Mouse (Mus musculus): ENCODE measurements around the gene Timp4. TPM values are rescaled to one million over a fixed set of nuclear protein-coding genes. Genes with fewer than 3 reads are reported as not detected.
A peak's percentile ranks its signal among the peaks of the same experiment; 100 is the strongest.

Gene Timp4
- polyA plus RNA-seq (2015; fragmentation: Nextera tagmentation; extraction: Ambion mirVana) = 0.20 and 0.37 TPM in 2 replicates

DNA sequence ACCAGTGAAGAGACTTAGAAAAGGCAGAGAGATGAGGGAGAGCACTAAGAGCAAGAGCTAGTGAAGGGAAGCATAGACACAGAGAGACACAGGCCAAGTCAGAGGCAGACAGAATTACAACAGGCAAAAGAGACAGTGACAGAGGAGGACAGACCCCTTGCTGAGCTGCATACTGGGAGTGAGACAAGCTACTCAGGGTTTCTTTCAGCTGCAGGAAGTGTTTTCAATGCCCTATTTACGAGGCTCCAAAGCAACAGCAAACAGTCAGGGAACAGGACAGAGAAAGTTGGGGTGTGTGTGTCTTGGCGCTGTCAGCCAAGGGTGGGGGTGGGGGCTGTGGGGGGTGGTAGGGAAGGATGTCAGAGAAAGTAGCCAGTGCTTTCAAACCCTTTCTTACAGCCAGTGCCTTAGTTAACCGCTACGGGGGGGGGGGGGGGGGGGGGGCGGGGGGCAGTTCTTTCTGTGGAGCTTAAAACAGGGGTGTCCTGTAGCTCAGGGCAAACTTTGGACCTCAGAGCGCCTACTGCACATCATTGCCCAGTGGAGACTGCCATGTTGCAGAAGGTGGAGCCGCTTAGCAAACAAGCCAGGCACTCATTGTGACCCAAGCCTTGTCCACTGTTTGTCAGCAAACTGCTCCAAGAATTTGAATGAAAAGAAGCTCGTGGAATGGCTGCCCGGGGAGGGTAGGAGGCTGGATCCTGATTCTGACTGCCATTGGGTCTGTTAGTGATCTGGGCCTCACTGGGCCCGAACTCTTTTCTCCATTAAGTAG, at the start of gene Timp4:
TSS of gene Timp4 (minus strand) at position 107 of the 775 bp plus-strand sequence.
- ATAC-seq (ENCODE audit: insufficient number of reproducible peaks, insufficient read depth, low FRiP score, low TSS enrichment, low read depth) = no peak
- Histone ChIP-seq H3K9ac (peak within 1 kb of the TSS; percentile 54; the same call in 1 of the 2 replicates), H3K4me3 (peak within 1 kb of the TSS; percentile 20), H3K4me2 (peak within 1 kb of the TSS; percentile 58), H3K4me1 (peaks cover 10% of the 10 kb centered on the region), H3K27me3 (peaks cover 9% of the 10 kb centered on the region), H3K36me3 (no peaks in the 10 kb centered on the region), H3K27ac (no peak within 1 kb of the TSS), H3K9me3 (no peaks in the 10 kb centered on the region)
- 38% methylated on average over 7 of the region's 10 CpGs for WGBS

- no peak for ATAC-seq (ENCODE audit: insufficient number of reproducible peaks, insufficient read depth, low FRiP score, low TSS enrichment, low read depth)
- H3K4me3 ChIP-seq = no peak overlapping the region
- 0 out of 2 replicates have a peak, but pooled peaks cover 5% of the 10 kb centered on the region for H3K4me1 ChIP-seq
- no peak overlapping the region for H3K4me2 ChIP-seq
- no peaks in the 10 kb centered on the region for H3K36me3 ChIP-seq
- H3K9me3 ChIP-seq = no peaks in the 10 kb centered on the region
- no peak overlapping the region for H3K9ac ChIP-seq
- no peak overlapping the region for H3K27ac ChIP-seq
- 81% methylated on average over 2 of the region's 2 CpGs for WGBS
- H3K27me3 ChIP-seq = no peaks in the 10 kb centered on the region
Measured at GRCm38 (mm10) chr6:115293877-115294276, 41.9 kb upstream of the Timp4 start.

DNA sequence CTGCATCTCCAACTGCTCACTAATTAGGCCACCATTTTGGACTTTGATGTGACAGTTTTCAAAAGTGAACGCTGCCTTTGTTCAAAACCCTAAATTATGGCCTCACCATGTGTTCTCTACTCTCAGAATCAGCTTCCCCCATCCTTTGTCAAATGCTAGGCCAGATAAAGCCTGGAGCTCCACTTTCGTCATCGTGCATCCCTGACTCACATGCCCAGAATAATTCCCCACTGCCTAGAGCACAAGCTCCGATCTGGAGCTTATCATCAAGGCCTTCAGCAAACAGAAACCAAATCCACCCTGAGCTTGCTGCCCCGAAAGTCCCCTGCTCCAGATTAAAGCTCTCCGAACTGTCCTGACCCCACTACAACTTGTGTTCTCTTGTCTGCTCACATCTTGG, 40.6 kb upstream of the Timp4 start:
- H3K9me3 ChIP-seq = no peaks in the 10 kb centered on the region
- no peak for ATAC-seq (ENCODE audit: insufficient number of reproducible peaks, insufficient read depth, low FRiP score, low TSS enrichment, low read depth)
- no peak overlapping the region for H3K4me3 ChIP-seq
- 61% methylated on average over 6 of the region's 6 CpGs for WGBS
- no peak overlapping the region for H3K9ac ChIP-seq
- no peaks in the 10 kb centered on the region for H3K27me3 ChIP-seq
- no peaks in the 10 kb centered on the region for H3K36me3 ChIP-seq
- no peak overlapping the region for H3K4me2 ChIP-seq
- H3K27ac ChIP-seq = no peak overlapping the region
- 0 out of 2 replicates have a peak, but pooled peaks cover 5% of the 10 kb centered on the region for H3K4me1 ChIP-seq

GRCm38 (mm10) chr6:115291823-115292222, 39.8 kb upstream of the Timp4 start:
- H3K27me3 ChIP-seq = no peaks in the 10 kb centered on the region
- H3K27ac ChIP-seq = no peak overlapping the region
- no peak overlapping the region for H3K4me2 ChIP-seq
- no peak overlapping the region for H3K4me3 ChIP-seq
- no peaks in the 10 kb centered on the region for H3K9me3 ChIP-seq
- no peak overlapping the region for H3K9ac ChIP-seq
- H3K4me1 ChIP-seq = 0 out of 2 replicates have a peak, but pooled peaks cover 5% of the 10 kb centered on the region
- WGBS = 77% methylated on average over 6 of the region's 6 CpGs
- no peak for ATAC-seq (ENCODE audit: insufficient number of reproducible peaks, insufficient read depth, low FRiP score, low TSS enrichment, low read depth)
- H3K36me3 ChIP-seq = no peaks in the 10 kb centered on the region

DNA sequence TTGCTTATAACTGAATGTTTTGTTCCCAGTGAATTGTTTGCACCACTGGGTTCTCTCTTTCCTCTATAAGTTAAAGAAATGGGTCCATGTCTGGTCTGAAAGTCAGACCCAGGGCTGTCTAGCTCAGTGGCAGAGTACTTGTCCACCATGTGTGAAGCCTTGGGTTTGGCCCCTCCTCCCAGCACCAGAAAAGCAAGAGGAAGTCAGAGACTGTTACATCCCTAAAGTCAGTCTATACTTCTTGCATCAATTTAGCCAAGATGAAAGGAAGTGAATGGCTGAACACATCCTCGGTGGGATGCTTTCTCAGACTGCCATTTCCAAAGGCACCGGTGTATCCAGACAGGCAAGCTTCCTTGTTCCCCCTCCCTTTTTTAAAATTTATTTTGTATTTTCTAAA, 39.1 kb upstream of the Timp4 start:
- no peak for ATAC-seq (ENCODE audit: insufficient number of reproducible peaks, insufficient read depth, low FRiP score, low TSS enrichment, low read depth)
- H3K27me3 ChIP-seq = no peaks in the 10 kb centered on the region
- WGBS = 68% methylated on average over 2 of the region's 2 CpGs
- H3K36me3 ChIP-seq = no peaks in the 10 kb centered on the region
- H3K27ac ChIP-seq = no peak overlapping the region
- no peak overlapping the region for H3K4me2 ChIP-seq
- no peak overlapping the region for H3K9ac ChIP-seq
- H3K9me3 ChIP-seq = no peaks in the 10 kb centered on the region
- H3K4me3 ChIP-seq = no peak overlapping the region
- 0 out of 2 replicates have a peak, but pooled peaks cover 5% of the 10 kb centered on the region for H3K4me1 ChIP-seq

DNA sequence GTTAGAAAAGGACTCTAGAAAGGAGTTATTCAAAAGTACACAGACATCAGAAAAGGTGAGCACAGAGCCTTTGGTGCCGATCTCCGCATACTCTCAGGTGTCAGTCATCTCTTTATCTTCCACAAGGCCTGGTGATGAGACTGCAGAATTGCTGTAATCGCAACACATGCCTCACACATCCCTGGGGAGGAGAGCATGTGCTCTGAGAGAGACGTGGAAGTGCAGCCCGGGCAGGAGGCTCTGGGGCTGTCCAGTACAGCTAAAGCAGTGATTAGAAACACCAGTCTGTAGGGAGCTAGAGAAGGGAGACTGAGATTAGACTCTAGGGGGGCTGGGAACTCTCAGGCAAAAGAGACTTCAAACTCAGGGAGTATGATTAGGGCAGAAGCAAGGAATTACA, 38.6 kb upstream of the Timp4 start:
- no peak for ATAC-seq (ENCODE audit: insufficient number of reproducible peaks, insufficient read depth, low FRiP score, low TSS enrichment, low read depth)
- no peak overlapping the region for H3K4me3 ChIP-seq
- 41% methylated on average over 5 of the region's 5 CpGs for WGBS
- no peaks in the 10 kb centered on the region for H3K27me3 ChIP-seq
- H3K36me3 ChIP-seq = no peaks in the 10 kb centered on the region
- H3K9ac ChIP-seq = no peak overlapping the region
- H3K4me2 ChIP-seq = no peak overlapping the region
- no peak overlapping the region for H3K27ac ChIP-seq
- H3K4me1 ChIP-seq = 0 out of 2 replicates have a peak, but pooled peaks cover 4% of the 10 kb centered on the region
- H3K9me3 ChIP-seq = no peaks in the 10 kb centered on the region

DNA sequence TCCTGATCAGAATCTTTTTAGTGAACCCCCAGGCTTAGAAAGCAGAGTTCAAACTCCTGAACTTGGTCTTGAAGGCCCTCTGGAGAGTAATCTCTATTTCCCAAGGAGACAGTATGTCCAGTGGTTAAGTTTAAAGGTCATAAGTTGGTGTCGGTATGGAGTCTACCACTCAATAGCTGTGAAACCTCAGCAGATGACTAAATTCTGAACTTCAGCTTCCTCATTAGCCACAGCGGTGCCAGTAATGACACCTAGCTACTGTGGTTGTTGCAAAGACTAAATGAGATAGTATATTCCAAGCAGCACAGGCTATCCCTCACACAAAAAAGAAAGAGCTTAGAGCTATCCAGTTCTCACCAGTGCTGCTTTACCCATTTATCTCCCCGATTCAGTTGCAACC, 36.2 kb upstream of the Timp4 start:
- 92% methylated on average over 3 of the region's 3 CpGs for WGBS
- no peak overlapping the region for H3K9ac ChIP-seq
- no peaks in the 10 kb centered on the region for H3K9me3 ChIP-seq
- no peak for ATAC-seq (ENCODE audit: insufficient number of reproducible peaks, insufficient read depth, low FRiP score, low TSS enrichment, low read depth)
- H3K36me3 ChIP-seq = no peaks in the 10 kb centered on the region
- 0 out of 2 replicates have a peak, but pooled peaks cover 3% of the 10 kb centered on the region for H3K4me1 ChIP-seq
- H3K4me2 ChIP-seq = no peak overlapping the region
- H3K27ac ChIP-seq = no peak overlapping the region
- H3K27me3 ChIP-seq = no peaks in the 10 kb centered on the region
- H3K4me3 ChIP-seq = no peak overlapping the region

DNA sequence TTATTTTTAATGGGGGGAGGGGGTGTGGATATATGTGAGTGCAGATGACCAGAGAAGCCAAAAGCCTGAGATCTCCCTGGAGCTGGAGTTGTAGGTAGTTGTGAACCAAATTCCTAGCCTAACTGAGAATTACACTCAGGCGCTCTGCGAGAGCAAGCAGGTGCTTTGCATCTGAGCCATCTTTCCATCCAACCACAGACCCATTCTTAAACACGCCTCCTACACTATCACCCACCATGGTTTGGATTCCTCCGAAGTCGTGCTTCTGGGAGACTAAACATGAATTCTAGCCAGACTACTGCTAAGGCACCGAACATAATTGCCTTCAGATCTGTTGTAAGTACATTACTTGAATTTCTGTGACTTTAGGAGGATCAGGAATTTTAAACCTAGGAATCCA, 34.4 kb upstream of the Timp4 start:
- Histone ChIP-seq H3K27me3 (no peaks in the 10 kb centered on the region), H3K36me3 (no peaks in the 10 kb centered on the region), H3K4me3 (no peak overlapping the region), H3K9ac (no peak overlapping the region), H3K9me3 (no peaks in the 10 kb centered on the region), H3K4me2 (no peak overlapping the region), H3K4me1 (0 out of 2 replicates have a peak, but pooled peaks cover 3% of the 10 kb centered on the region), H3K27ac (no peak overlapping the region)
- ATAC-seq (ENCODE audit: insufficient number of reproducible peaks, insufficient read depth, low FRiP score, low TSS enrichment, low read depth) = no peak
- WGBS = 59% methylated on average over 6 of the region's 6 CpGs

GRCm38 (mm10) chr6:115284153-115284552, 32.1 kb upstream of the Timp4 start:
- 88% methylated on average over 2 of the region's 2 CpGs for WGBS
- H3K9ac ChIP-seq = no peak overlapping the region
- H3K4me3 ChIP-seq = no peak overlapping the region
- H3K9me3 ChIP-seq = no peaks in the 10 kb centered on the region
- ATAC-seq (ENCODE audit: insufficient number of reproducible peaks, insufficient read depth, low FRiP score, low TSS enrichment, low read depth) = no peak
- no peak overlapping the region for H3K27ac ChIP-seq
- no peaks in the 10 kb centered on the region for H3K27me3 ChIP-seq
- H3K4me1 ChIP-seq = no peaks in the 10 kb centered on the region
- no peaks in the 10 kb centered on the region for H3K36me3 ChIP-seq
- H3K4me2 ChIP-seq = no peak overlapping the region

- Histone ChIP-seq H3K4me3 (no peak overlapping the region), H3K36me3 (no peaks in the 10 kb centered on the region), H3K4me2 (no peak overlapping the region), H3K9me3 (no peaks in the 10 kb centered on the region), H3K9ac (no peak overlapping the region), H3K27ac (no peak overlapping the region), H3K27me3 (peaks cover 3% of the 10 kb centered on the region; the same call in 1 of the 2 replicates), H3K4me1 (peaks cover 4% of the 10 kb centered on the region; the same call in 1 of the 2 replicates)
- ATAC-seq (ENCODE audit: insufficient number of reproducible peaks, insufficient read depth, low FRiP score, low TSS enrichment, low read depth) = no peak
- WGBS = 51% methylated on average over 2 of the region's 2 CpGs
Measured at GRCm38 (mm10) chr6:115279639-115280038, 27.6 kb upstream of the Timp4 start.

DNA sequence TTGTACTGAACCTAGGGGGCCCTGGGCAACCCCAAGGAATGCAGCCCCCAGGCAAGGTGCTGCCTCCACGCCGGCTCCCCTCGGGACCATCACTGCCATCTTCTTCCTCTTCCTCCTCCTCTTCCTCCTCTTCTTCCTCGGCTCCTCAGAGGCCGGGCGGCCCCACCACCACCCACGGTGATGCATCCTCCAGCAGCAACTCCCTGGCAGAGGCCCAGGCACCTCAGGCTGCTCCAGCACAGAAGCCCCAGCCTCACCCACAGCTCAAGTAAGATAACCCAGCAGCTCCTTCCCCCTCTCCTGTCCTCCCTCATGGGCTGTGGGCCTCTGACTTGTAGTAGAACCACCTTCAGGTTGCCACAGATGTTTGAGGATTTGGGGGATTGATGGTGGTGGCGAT, 26.1 kb upstream of the Timp4 start:
- Histone ChIP-seq H3K9me3 (no peaks in the 10 kb centered on the region), H3K36me3 (no peaks in the 10 kb centered on the region), H3K9ac (no peak overlapping the region), H3K27me3 (peaks cover 3% of the 10 kb centered on the region; the same call in 1 of the 2 replicates), H3K4me2 (no peak overlapping the region), H3K4me1 (peaks cover 4% of the 10 kb centered on the region; the same call in 1 of the 2 replicates), H3K4me3 (no peak overlapping the region), H3K27ac (no peak overlapping the region)
- 63% methylated on average over 8 of the region's 8 CpGs for WGBS
- no peak for ATAC-seq (ENCODE audit: insufficient number of reproducible peaks, insufficient read depth, low FRiP score, low TSS enrichment, low read depth)

Data from embryonic facial prominence, embryonic 13.5 days (tissue).